ENCODE assay signal across 8 mouse cellular contexts in the genomic region with DNA sequence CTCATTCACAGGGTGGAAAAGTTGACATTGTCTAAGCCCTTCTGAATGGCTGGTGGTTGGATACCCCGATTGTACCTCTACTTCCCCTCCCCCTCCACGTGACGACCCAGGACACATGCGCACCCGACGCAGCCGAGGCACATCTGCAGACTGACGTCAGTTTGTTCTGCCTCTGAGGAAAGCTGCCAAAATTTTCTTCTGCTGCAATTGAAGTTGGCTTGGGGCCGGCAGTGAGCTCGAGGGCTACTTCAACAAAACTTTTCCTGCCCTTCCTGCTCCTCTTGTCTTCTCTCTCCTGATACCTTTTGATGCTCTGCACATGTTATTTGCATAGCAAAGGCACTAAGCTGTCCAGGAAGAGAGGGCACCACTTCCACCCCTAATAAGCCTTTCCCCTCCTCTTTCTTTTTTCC. TPM values are rescaled to one million over a fixed set of nuclear protein-coding genes. Genes with fewer than 3 reads are reported as not detected.
DNase-seq lines count a peak whose midpoint lies in the region; ATAC-seq and TF ChIP-seq lines count a peak whose summit lies in the region.

No protein-coding gene starts in this region.

- H3K4me1 ChIP-seq in erythroblast, embryonic 14.5 days (ENCODE audit: control insufficient read depth) = peaks cover 25% of the 10 kb centered on the region
- H3K4me1 ChIP-seq in heart, embryonic 10.5 days = 0 out of 2 replicates have a peak, but pooled peaks cover 6% of the 10 kb centered on the region
- H3K4me1 ChIP-seq in kidney, embryonic 14.5 days (ENCODE audit: control insufficient read depth, insufficient read depth, low read length) = peaks cover 10% of the 10 kb centered on the region; the same call in 1 of the 2 replicates
- H3K4me1 ChIP-seq in limb, embryonic 15.5 days = 0 out of 2 replicates have a peak, but pooled peaks cover 2% of the 10 kb centered on the region
- no peaks in the 10 kb centered on the region for H3K4me1 ChIP-seq in midbrain, postnatal 0 days (ENCODE audit: insufficient read depth, low read length)

- no peaks in the 10 kb centered on the region for H3K9me3 ChIP-seq in erythroblast, embryonic 14.5 days (ENCODE audit: control insufficient read depth, low read length)
- H3K9me3 ChIP-seq in heart, embryonic 10.5 days = no peaks in the 10 kb centered on the region
- no peaks in the 10 kb centered on the region for H3K9me3 ChIP-seq in kidney, embryonic 14.5 days (ENCODE audit: control insufficient read depth, low read length)
- no peaks in the 10 kb centered on the region for H3K9me3 ChIP-seq in limb, embryonic 15.5 days
- no peaks in the 10 kb centered on the region for H3K9me3 ChIP-seq in midbrain, postnatal 0 days (ENCODE audit: low read length)

- DNase-seq in CD4-positive helper T cell, adult 2 months (ENCODE audit: low read depth, low spot score) = peak; percentile 95
- DNase-seq in brain, embryonic 14.5 days (ENCODE audit: low read depth) = peak; percentile 98
- DNase-seq in heart, embryonic 10.5 days (ENCODE audit: low spot score) = peak; percentile 95
- peak; percentile 96 for DNase-seq in midbrain, postnatal 0 days (ENCODE audit: low spot score)
- peak; percentile 49 to 58 for DNase-seq in spleen, postnatal 14 days (ENCODE audit: low spot score in 2 of 2)

- H3K27ac ChIP-seq in heart, embryonic 10.5 days = peak overlapping the region; percentile 88
- peak overlapping the region; percentile 71; the same call in 1 of the 2 replicates for H3K27ac ChIP-seq in kidney, embryonic 14.5 days (ENCODE audit: low read depth, low read length)
- peak overlapping the region; percentile 90 for H3K27ac ChIP-seq in limb, embryonic 15.5 days
- H3K27ac ChIP-seq in midbrain, postnatal 0 days (ENCODE audit: low read depth, low read length) = no peak overlapping the region

- WGBS in heart, embryonic 10.5 days = 0% methylated on average over 10 of the region's 10 CpGs
- WGBS in kidney, embryonic 14.5 days = under 1% methylated on average over 10 of the region's 10 CpGs
- 0% methylated on average over 10 of the region's 10 CpGs for whole genome bisulfite sequencing in limb, embryonic 15.5 days
- under 1% methylated on average over 10 of the region's 10 CpGs for WGBS in midbrain, postnatal 0 days

- H3K27me3 ChIP-seq in erythroblast, embryonic 14.5 days (ENCODE audit: control insufficient read depth) = no peaks in the 10 kb centered on the region; the same call in 1 of the 2 replicates
- no peaks in the 10 kb centered on the region for H3K27me3 ChIP-seq in heart, embryonic 10.5 days (ENCODE audit: insufficient read depth, poor library complexity, severe bottlenecking)
- H3K27me3 ChIP-seq in kidney, embryonic 14.5 days (ENCODE audit: control insufficient read depth, insufficient read depth, low read length) = no peaks in the 10 kb centered on the region
- no peaks in the 10 kb centered on the region for H3K27me3 ChIP-seq in limb, embryonic 15.5 days
- no peaks in the 10 kb centered on the region for H3K27me3 ChIP-seq in midbrain, postnatal 0 days (ENCODE audit: insufficient read depth, low read length)

- TF ChIP-seq POLR2A in brain, embryonic 14.5 days (IDR thresholded peaks at IDR 0.05; ENCODE audit: borderline replicate concordance, extremely low read depth, insufficient read depth, insufficient read length, poor library complexity, severe bottlenecking) = peak; percentile 13; the same call in 1 of the 2 replicates

- TF ChIP-seq CTCF in brain, embryonic 14.5 days (IDR thresholded peaks at IDR 0.05; ENCODE audit: borderline replicate concordance, extremely low read depth, insufficient read depth, insufficient read length) = no peak
- no peak for TF ChIP-seq CTCF in midbrain, postnatal 0 days (IDR thresholded peaks at IDR 0.05)

- peak overlapping the region; percentile 55; the same call in 1 of the 2 replicates for H3K9ac ChIP-seq in kidney, embryonic 14.5 days (ENCODE audit: low read depth, low read length)
- no peak overlapping the region for H3K9ac ChIP-seq in limb, embryonic 15.5 days
- peak overlapping the region; percentile 29; the same call in 1 of the 2 replicates for H3K9ac ChIP-seq in midbrain, postnatal 0 days (replicated peaks; ENCODE audit: low read length, poor library complexity, severe bottlenecking)

- peak; percentile 94 for ATAC-seq in kidney, embryonic 14.5 days (ENCODE audit: low FRiP score, low TSS enrichment)
- ATAC-seq in limb, embryonic 15.5 days (ENCODE audit: insufficient number of reproducible peaks, low FRiP score, low TSS enrichment, low read depth) = peak; percentile 91
- peak; percentile 95 for ATAC-seq in midbrain, postnatal 0 days (ENCODE audit: low FRiP score)

- peak overlapping the region; percentile 75 for H3K4me3 ChIP-seq in erythroblast, embryonic 14.5 days (replicated peaks)
- H3K4me3 ChIP-seq in heart, embryonic 10.5 days = peak overlapping the region; percentile 67
- H3K4me3 ChIP-seq in kidney, embryonic 14.5 days (ENCODE audit: low read length) = peak overlapping the region; percentile 47
- peak overlapping the region; percentile 47 for H3K4me3 ChIP-seq in limb, embryonic 15.5 days
- H3K4me3 ChIP-seq in midbrain, postnatal 0 days (ENCODE audit: low read depth, low read length) = peak overlapping the region; percentile 38

- no peaks in the 10 kb centered on the region for H3K36me3 ChIP-seq in erythroblast, embryonic 14.5 days (ENCODE audit: control insufficient read depth)
- no peaks in the 10 kb centered on the region for H3K36me3 ChIP-seq in heart, embryonic 10.5 days
- H3K36me3 ChIP-seq in kidney, embryonic 14.5 days (ENCODE audit: control insufficient read depth, insufficient read depth, low read length) = no peaks in the 10 kb centered on the region
- no peaks in the 10 kb centered on the region for H3K36me3 ChIP-seq in limb, embryonic 15.5 days
- H3K36me3 ChIP-seq in midbrain, postnatal 0 days (ENCODE audit: insufficient read depth, low read length) = no peaks in the 10 kb centered on the region

- peak overlapping the region; percentile 67 for H3K4me2 ChIP-seq in kidney, embryonic 14.5 days (replicated peaks; ENCODE audit: low read depth, low read length)
- peak overlapping the region; percentile 55 for H3K4me2 ChIP-seq in limb, embryonic 15.5 days
- H3K4me2 ChIP-seq in midbrain, postnatal 0 days (ENCODE audit: low read depth, low read length, poor library complexity, severe bottlenecking) = peak overlapping the region; percentile 55

RNA-seq across cellular contexts. Expression of a gene that starts 0.7 kb away (rescaled TPM):
- 5.5 TPM in 2 replicates for polyA plus RNA-seq in brain, embryonic 14.5 days (2012; rRNA removed)
- not detected in 2 replicates for polyA plus RNA-seq in erythroblast, embryonic 14.5 days (2012)
- polyA plus RNA-seq in heart, embryonic 10.5 days (2016; fragmentation: Nextera tagmentation; extraction: Ambion mirVana) = 3.1 and 4.4 TPM in 2 replicates
- 2.8 and 4.8 TPM in 2 replicates for polyA plus RNA-seq in kidney, embryonic 14.5 days (2014; fragmentation: Nextera tagmentation; extraction: Ambion mirVana)
- 2.4 and 3.0 TPM in 2 replicates for polyA plus RNA-seq in limb, embryonic 15.5 days (2015; fragmentation: Nextera tagmentation; extraction: Ambion mirVana)
- total RNA-seq in midbrain, postnatal 0 days (2014; rRNA removed) = 4.6 and 5.6 TPM in 2 replicates
- polyA plus RNA-seq in midbrain, postnatal 0 days (2015; fragmentation: Nextera tagmentation; extraction: Ambion mirVana) = 0.33 and 0.38 TPM in 2 replicates

RNA-seq across cellular contexts. Expression of a gene that starts 58.3 kb away (rescaled TPM):
- 6.6 and 9.0 TPM in 2 replicates for polyA plus RNA-seq in brain, embryonic 14.5 days (2012; rRNA removed)
- polyA plus RNA-seq in erythroblast, embryonic 14.5 days (2012) = 0.61 and 0.92 TPM in 2 replicates
- polyA plus RNA-seq in heart, embryonic 10.5 days (2016; fragmentation: Nextera tagmentation; extraction: Ambion mirVana) = 10.6 and 11.3 TPM in 2 replicates
- polyA plus RNA-seq in kidney, embryonic 14.5 days (2014; fragmentation: Nextera tagmentation; extraction: Ambion mirVana) = 19.5 and 21.9 TPM in 2 replicates
- 13.2 and 15.2 TPM in 2 replicates for polyA plus RNA-seq in limb, embryonic 15.5 days (2015; fragmentation: Nextera tagmentation; extraction: Ambion mirVana)
- total RNA-seq in midbrain, postnatal 0 days (2014; rRNA removed) = 5.3 and 5.6 TPM in 2 replicates
- 5.2 and 6.7 TPM in 2 replicates for polyA plus RNA-seq in midbrain, postnatal 0 days (2015; fragmentation: Nextera tagmentation; extraction: Ambion mirVana)

RNA-seq across cellular contexts. Expression of a gene that starts 58.5 kb away (rescaled TPM):
- 4.9 and 11.1 TPM in 2 replicates for polyA plus RNA-seq in brain, embryonic 14.5 days (2012; rRNA removed)
- polyA plus RNA-seq in erythroblast, embryonic 14.5 days (2012) = 0.10 and 0.29 TPM in 2 replicates
- 52.7 and 67.9 TPM in 2 replicates for polyA plus RNA-seq in heart, embryonic 10.5 days (2016; fragmentation: Nextera tagmentation; extraction: Ambion mirVana)
- polyA plus RNA-seq in kidney, embryonic 14.5 days (2014; fragmentation: Nextera tagmentation; extraction: Ambion mirVana) = 80.3 and 123 TPM in 2 replicates
- polyA plus RNA-seq in limb, embryonic 15.5 days (2015; fragmentation: Nextera tagmentation; extraction: Ambion mirVana) = 47.5 and 60.2 TPM in 2 replicates
- total RNA-seq in midbrain, postnatal 0 days (2014; rRNA removed) = 2.8 and 3.6 TPM in 2 replicates
- polyA plus RNA-seq in midbrain, postnatal 0 days (2015; fragmentation: Nextera tagmentation; extraction: Ambion mirVana) = 8.6 and 9.8 TPM in 2 replicates
